Mouse (Mus musculus): ENCODE data around the gene Cyp21a1.

DNA sequence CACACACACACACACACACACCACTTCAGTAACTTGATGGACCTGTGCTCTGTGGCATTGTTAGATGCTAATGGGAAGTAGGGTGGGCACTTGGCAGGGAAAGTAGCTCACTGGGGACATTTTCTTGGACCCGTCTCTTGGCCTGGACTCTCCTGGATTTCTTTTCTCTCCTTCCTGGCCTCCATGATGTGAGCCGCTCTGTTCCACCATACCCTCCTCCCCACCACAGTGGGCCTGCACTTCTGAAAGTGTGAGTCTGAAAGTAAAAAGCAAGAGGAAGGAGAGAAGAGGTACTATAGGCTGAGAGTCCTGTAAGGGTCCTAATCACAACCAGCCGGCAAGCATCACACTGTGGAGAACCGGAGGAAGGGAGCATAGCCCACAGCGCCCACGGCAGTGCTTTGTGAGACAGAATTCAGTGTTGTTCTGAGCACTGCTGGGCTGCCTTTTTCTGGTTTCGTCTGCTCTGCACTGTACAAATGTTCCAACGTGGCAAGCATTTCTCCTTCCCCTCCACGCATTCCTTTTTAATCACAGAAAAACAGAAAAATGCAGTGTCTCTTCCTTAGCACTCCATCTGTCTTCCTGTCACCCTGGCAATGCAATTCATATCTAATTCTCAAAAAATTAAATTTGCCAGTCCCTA, 26.6 kb downstream of the Cyp21a1 start:
- TF ChIP-seq CTCF (IDR thresholded peaks at IDR 0.05; ENCODE audit: insufficient read depth, low read depth, low read length): no peak
- no peak for TF ChIP-seq POLR2A (IDR thresholded peaks at IDR 0.05; ENCODE audit: insufficient read depth, low read depth, low read length)

Measured in olfactory bulb, adult 2 months (tissue).